Mouse (Mus musculus) kidney, embryonic 16.5 days (tissue): ENCODE measurements around the gene Selenok. TPM values are rescaled to one million over a fixed set of nuclear protein-coding genes. Genes with fewer than 3 reads are reported as not detected.

ENCODE experiments used
- ATAC-seq: fragments of 200-750 bp; cut with Nextera tagmentation; 2 replicates; pipeline ENCODE4 v1.8.0; 2017; ENCODE audit warnings: moderate TSS enrichment; ENCODE audit not compliant: low FRiP score, low TSS enrichment
- H3K27ac ChIP-seq: fragments of 300-500 bp; sonication (generic); 2 replicates; pipeline ENCODE4 v1.5.1; 2014; ENCODE audit warnings: low read length
- H3K27me3 ChIP-seq: fragments of 300-500 bp; sonication (generic); 2 replicates; pipeline ENCODE4 v1.6.1; 2014; ENCODE audit warnings: low read length, control low read depth, mixed read lengths; ENCODE audit not compliant: insufficient read depth
- H3K36me3 ChIP-seq: fragments of 300-500 bp; sonication (generic); 2 replicates; pipeline ENCODE4 v1.6.1; 2014; ENCODE audit warnings: low read length, control low read depth, mixed read lengths; ENCODE audit not compliant: insufficient read depth
- H3K4me1 ChIP-seq: fragments of 300-500 bp; sonication (generic); 2 replicates; pipeline ENCODE4 v1.6.1; 2014; ENCODE audit warnings: low read length, control low read depth, mixed read lengths; ENCODE audit not compliant: insufficient read depth
- H3K4me2 ChIP-seq: fragments of 300-500 bp; sonication (generic); replicated peaks from 2 replicates; pipeline ENCODE4 v1.6.1; 2014; ENCODE audit warnings: low read depth, low read length
- H3K4me3 ChIP-seq: fragments of 300-500 bp; sonication (generic); 2 replicates; pipeline ENCODE4 v1.5.1; 2014; ENCODE audit warnings: mild to moderate bottlenecking, low read length
- H3K9ac ChIP-seq: fragments of 300-500 bp; sonication (generic); replicated peaks from 2 replicates; pipeline ENCODE4 v1.6.1; 2014; ENCODE audit warnings: low read length
- H3K9me3 ChIP-seq: fragments of 300-500 bp; sonication (generic); 2 replicates; pipeline ENCODE4 v1.6.1; 2016; ENCODE audit warnings: low read length, control low read depth
- WGBS: fragments of 180-500 bp; shearing (Covaris S2); extraction: QIAGEN DNeasy Blood & Tissue Kit; methylation state at CpG from one replicate; pipeline ENCODE4 v1.1.7; 2014; 5-methylcytosine and 5-hydroxymethylcytosine counted together
- polyA plus RNA-seq: library from polyadenylated mRNA; unstranded; fragments of >200 nt; fragmentation: Nextera tagmentation; extraction: Ambion mirVana; gene quantifications from 2 replicates; pipeline ENCODE4 v1.2.1, GENCODE M21; 2015

Selenok gene
- polyA plus RNA-seq: 260 and 268 TPM in 2 replicates

- Histone ChIP-seq H3K4me3 (peak within 1 kb of the TSS; percentile 79), H3K9ac (peak within 1 kb of the TSS; percentile 81), H3K9me3 (no peaks in the 10 kb centered on the region), H3K27ac (peak within 1 kb of the TSS; percentile 68), H3K36me3 (peaks cover 32% of the 10 kb centered on the region), H3K4me2 (peak within 1 kb of the TSS; percentile 84), H3K27me3 (no peaks in the 10 kb centered on the region), H3K4me1 (peaks cover 15% of the 10 kb centered on the region)
- WGBS: under 1% methylated on average over 49 of the region's 49 CpGs
- ATAC-seq: peak; percentile 100
Measured at GRCm38 (mm10) chr14:29968075-29968821, at the start of gene Selenok. TSS of gene Selenok (plus strand) at chr14:29968308.

DNA sequence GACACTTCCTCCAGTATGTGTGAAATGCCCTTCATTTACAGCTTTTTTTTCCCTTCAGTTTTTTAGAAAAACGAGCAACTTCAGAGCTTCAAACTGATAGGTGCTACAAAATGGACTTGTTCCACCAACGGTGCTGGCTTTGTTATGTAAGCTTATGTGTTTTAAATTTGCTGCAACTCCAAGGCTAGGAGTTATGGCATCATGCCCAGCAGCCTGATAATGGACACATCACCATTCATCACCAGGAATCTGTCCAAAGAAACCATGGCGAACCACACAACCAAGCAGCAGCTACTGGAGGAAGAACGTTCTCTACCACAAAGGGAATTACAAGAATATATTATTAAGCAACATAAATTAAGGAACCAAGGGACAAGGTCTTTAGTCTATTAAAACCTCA is 39.1 kb upstream of the Selenok start:
- no peak overlapping the region for H3K4me2 ChIP-seq
- H3K27me3 ChIP-seq: no peaks in the 10 kb centered on the region
- 76% methylated on average over 4 of the region's 4 CpGs for WGBS
- ATAC-seq: no peak
- H3K9me3 ChIP-seq: peaks cover 5% of the 10 kb centered on the region; the same call in 1 of the 2 replicates
- no peak overlapping the region for H3K4me3 ChIP-seq
- no peaks in the 10 kb centered on the region for H3K36me3 ChIP-seq
- no peak overlapping the region for H3K9ac ChIP-seq
- H3K4me1 ChIP-seq: no peaks in the 10 kb centered on the region
- H3K27ac ChIP-seq: no peak overlapping the region

GRCm38 (mm10) chr14:29935516-29935915 is 32.6 kb upstream of the Selenok start:
- 71% methylated on average over 5 of the region's 5 CpGs for WGBS
- Histone ChIP-seq H3K27ac (no peak overlapping the region), H3K36me3 (no peaks in the 10 kb centered on the region), H3K9ac (no peak overlapping the region), H3K9me3 (no peaks in the 10 kb centered on the region), H3K27me3 (peaks cover 3% of the 10 kb centered on the region; the same call in 1 of the 2 replicates), H3K4me1 (peaks cover 5% of the 10 kb centered on the region; the same call in 1 of the 2 replicates), H3K4me2 (no peak overlapping the region), H3K4me3 (no peak overlapping the region)
- no peak for ATAC-seq

GRCm38 (mm10) chr14:29937466-29937865 is 30.6 kb upstream of the Selenok start:
- H3K4me2 ChIP-seq: no peak overlapping the region
- no peak for ATAC-seq
- no peaks in the 10 kb centered on the region for H3K36me3 ChIP-seq
- H3K9ac ChIP-seq: no peak overlapping the region
- WGBS: 83% methylated on average over 15 of the region's 15 CpGs
- H3K9me3 ChIP-seq: no peaks in the 10 kb centered on the region
- H3K4me3 ChIP-seq: no peak overlapping the region
- H3K4me1 ChIP-seq: peaks cover 5% of the 10 kb centered on the region; the same call in 1 of the 2 replicates
- peaks cover 3% of the 10 kb centered on the region; the same call in 1 of the 2 replicates for H3K27me3 ChIP-seq
- H3K27ac ChIP-seq: no peak overlapping the region

DNA sequence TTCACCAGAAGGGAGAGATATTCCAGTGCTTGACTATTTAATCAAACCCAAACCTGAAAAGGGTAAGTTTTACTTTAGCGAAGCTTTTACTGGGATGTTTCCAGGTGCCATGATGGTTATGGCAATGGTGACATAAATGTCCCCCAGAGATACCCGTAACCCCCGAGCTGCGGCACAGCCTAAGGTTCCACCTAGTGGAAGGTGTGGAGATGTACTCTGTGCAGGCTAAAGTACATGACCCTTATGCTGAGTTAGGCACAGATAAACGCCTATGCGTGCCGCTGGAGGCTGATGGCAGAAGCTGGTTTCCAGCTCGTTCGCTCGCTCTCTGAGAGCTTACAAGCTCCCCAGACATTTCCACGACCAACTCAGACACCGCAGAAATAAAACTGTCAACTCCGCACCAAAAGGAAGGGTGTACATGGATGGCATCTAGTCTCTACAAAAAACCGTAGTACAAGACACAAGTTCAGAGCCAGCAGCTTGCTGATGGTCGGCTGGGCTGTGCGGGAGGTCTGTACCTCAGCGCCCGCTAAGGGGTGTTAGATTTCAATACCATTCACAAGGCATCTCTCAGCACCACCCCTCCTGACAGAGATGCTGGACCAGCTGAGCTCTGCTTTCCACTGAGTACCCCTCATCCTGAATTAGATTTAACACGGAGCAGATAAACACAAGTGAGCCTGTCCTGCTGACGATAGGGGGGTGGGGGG is 28.4 kb upstream of the Selenok start:
- 49% methylated on average over 20 of the region's 20 CpGs for WGBS

GRCm38 (mm10) chr14:29940313-29940812 is 27.7 kb upstream of the Selenok start:
- Histone ChIP-seq H3K27ac (no peak overlapping the region), H3K4me3 (no peak overlapping the region), H3K9ac (no peak overlapping the region), H3K36me3 (no peaks in the 10 kb centered on the region), H3K4me1 (peaks cover 5% of the 10 kb centered on the region; the same call in 1 of the 2 replicates), H3K27me3 (peaks cover 3% of the 10 kb centered on the region; the same call in 1 of the 2 replicates), H3K9me3 (no peaks in the 10 kb centered on the region), H3K4me2 (no peak overlapping the region)
- 34% methylated on average over 10 of the region's 10 CpGs for WGBS
- ATAC-seq: no peak

More for the DNA sequence above, 28.4 kb upstream of the Selenok start:
- H3K36me3 ChIP-seq: no peaks in the 10 kb centered on the region
- H3K27me3 ChIP-seq: peaks cover 3% of the 10 kb centered on the region; the same call in 1 of the 2 replicates
- no peak overlapping the region for H3K27ac ChIP-seq
- H3K9me3 ChIP-seq: no peaks in the 10 kb centered on the region
- no peak for ATAC-seq
- H3K4me2 ChIP-seq: no peak overlapping the region
- H3K4me1 ChIP-seq: peaks cover 5% of the 10 kb centered on the region; the same call in 1 of the 2 replicates
- no peak overlapping the region for H3K4me3 ChIP-seq
- H3K9ac ChIP-seq: no peak overlapping the region

GRCm38 (mm10) chr14:29940877-29941276 is 27.2 kb upstream of the Selenok start:
- WGBS: 20% methylated on average over 2 of the region's 2 CpGs
- Histone ChIP-seq H3K4me3 (no peak overlapping the region), H3K27me3 (peaks cover 3% of the 10 kb centered on the region; the same call in 1 of the 2 replicates), H3K9me3 (no peaks in the 10 kb centered on the region), H3K27ac (no peak overlapping the region), H3K36me3 (no peaks in the 10 kb centered on the region), H3K4me2 (no peak overlapping the region), H3K9ac (no peak overlapping the region), H3K4me1 (peaks cover 5% of the 10 kb centered on the region; the same call in 1 of the 2 replicates)
- ATAC-seq: no peak

DNA sequence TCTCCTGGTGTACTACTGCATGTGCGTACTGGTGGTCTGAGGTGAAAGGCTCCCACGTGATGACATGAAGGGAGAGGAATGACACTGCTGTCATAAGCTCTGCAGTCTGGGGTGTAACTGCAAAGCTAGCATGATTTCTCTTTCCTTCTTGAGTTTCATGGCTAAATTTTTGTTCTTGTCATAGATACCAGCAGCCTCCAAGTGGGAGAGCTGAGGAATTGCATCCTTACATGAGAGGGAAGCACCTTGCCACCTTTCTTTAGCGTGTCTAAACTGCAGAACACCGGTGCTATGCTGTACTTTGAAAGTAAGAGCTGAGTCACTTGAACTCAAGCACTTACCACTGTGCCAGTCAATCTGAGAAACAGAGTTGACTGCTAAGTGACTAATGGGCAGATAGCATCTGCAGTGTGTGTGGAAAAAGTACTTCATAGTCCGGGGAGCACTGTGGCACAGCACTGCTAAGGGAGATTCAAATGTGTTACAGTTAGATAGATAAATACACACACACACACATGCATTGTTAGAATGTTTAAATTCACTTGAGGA is 21.3 kb upstream of the Selenok start:
- Histone ChIP-seq H3K4me1 (no peaks in the 10 kb centered on the region), H3K4me3 (no peak overlapping the region), H3K27ac (no peak overlapping the region), H3K4me2 (no peak overlapping the region), H3K9ac (no peak overlapping the region), H3K9me3 (no peaks in the 10 kb centered on the region), H3K36me3 (no peaks in the 10 kb centered on the region), H3K27me3 (no peaks in the 10 kb centered on the region)
- WGBS: 73% methylated on average over 5 of the region's 5 CpGs
- ATAC-seq: no peak

- H3K36me3 ChIP-seq: no peaks in the 10 kb centered on the region
- no peak overlapping the region for H3K4me3 ChIP-seq
- H3K4me2 ChIP-seq: no peak overlapping the region
- no peaks in the 10 kb centered on the region for H3K4me1 ChIP-seq
- no peak overlapping the region for H3K27ac ChIP-seq
- H3K9me3 ChIP-seq: no peaks in the 10 kb centered on the region
- H3K27me3 ChIP-seq: no peaks in the 10 kb centered on the region
- no peak overlapping the region for H3K9ac ChIP-seq
- ATAC-seq: no peak
- WGBS: 77% methylated on average over 4 of the region's 4 CpGs
Measured at GRCm38 (mm10) chr14:29950805-29951204, 17.3 kb upstream of the Selenok start.
